In the genomic region with DNA sequence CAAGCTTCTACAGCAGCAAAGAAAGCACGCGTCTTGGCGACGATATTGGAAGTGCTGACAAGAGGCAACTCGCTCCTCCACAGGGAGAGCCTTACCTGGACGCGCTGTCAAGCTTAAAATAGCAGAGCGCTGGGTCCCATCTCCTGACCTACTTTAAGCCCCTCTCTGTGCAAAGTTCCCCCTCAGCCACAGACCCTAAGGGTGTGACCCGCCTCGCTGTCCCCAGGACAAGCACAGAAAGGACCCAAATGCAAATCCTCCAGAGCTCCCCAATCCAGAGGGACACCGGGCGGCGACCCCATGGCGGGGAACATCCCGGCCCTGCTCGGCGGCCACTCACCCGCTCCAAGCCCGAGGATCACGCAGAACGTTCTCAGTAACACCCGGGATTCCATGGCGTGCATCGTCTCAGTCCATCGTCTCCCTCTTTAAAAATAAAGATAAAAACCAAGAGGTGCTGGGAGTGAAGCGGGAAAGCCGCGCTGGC, we compare ENCODE assay signal across 9 mouse cellular contexts. TPM values are rescaled to one million over a fixed set of nuclear protein-coding genes. Genes with fewer than 3 reads are reported as not detected.
A peak's percentile ranks its signal among the peaks of the same experiment; 100 is the strongest.
DNase-seq lines count a peak whose midpoint lies in the region; ATAC-seq and TF ChIP-seq lines count a peak whose summit lies in the region.
"Had no signal": no experiment of that assay in that cellular context is flagged by ENCODE, and none has a peak within 500 bp of the region (broad histone marks: within the 10 kb centered on the region; RNA-seq: fewer than 3 reads in every experiment).

No protein-coding gene starts in this region.

- H3K4me2 ChIP-seq in lung, embryonic 14.5 days: peak overlapping the region; percentile 88
- peak overlapping the region; percentile 100 for H3K4me2 ChIP-seq in embryonic facial prominence, embryonic 12.5 days (replicated peaks)
- peak overlapping the region; percentile 68 for H3K4me2 ChIP-seq in hindbrain, embryonic 16.5 days (ENCODE audit: low read length)
- H3K4me2 ChIP-seq in neural tube, embryonic 13.5 days: peak overlapping the region; percentile 83

- DNase-seq in lung, embryonic 14.5 days: no peak
- DNase-seq in lung, postnatal 36 days: no peak
- DNase-seq in Muller cell, postnatal 12 days (ENCODE audit: inconsistent ontology term): no peak
- DNase-seq in gastrocnemius, adult 18-20 months (ENCODE audit: low spot score): no peak
- DNase-seq in frontal cortex, postnatal 36 days (ENCODE audit: low spot score in 2 of 2): no peak

- TF ChIP-seq CTCF in lung, embryonic 14.5 days (IDR thresholded peaks at IDR 0.05; ENCODE audit: low read depth): no peak

- no peaks in the 10 kb centered on the region for H3K4me1 ChIP-seq in lung, embryonic 14.5 days (ENCODE audit: insufficient read depth)
- peaks cover 11% of the 10 kb centered on the region; the same call in 1 of the 2 replicates for H3K4me1 ChIP-seq in embryonic facial prominence, embryonic 12.5 days
- H3K4me1 ChIP-seq in hindbrain, embryonic 16.5 days (ENCODE audit: control insufficient read depth, insufficient read depth, low read depth, low read length): peaks cover 3% of the 10 kb centered on the region; the same call in 1 of the 2 replicates
- peaks cover 38% of the 10 kb centered on the region for H3K4me1 ChIP-seq in neural tube, embryonic 13.5 days (replicated peaks)
- H3K4me1 ChIP-seq: megakaryocyte, embryonic 14.5 days had no signal

- H3K36me3 ChIP-seq in lung, embryonic 14.5 days (ENCODE audit: insufficient read depth): no peaks in the 10 kb centered on the region
- H3K36me3 ChIP-seq in embryonic facial prominence, embryonic 12.5 days: no peaks in the 10 kb centered on the region
- H3K36me3 ChIP-seq in hindbrain, embryonic 16.5 days (ENCODE audit: control insufficient read depth, insufficient read depth, low read length): no peaks in the 10 kb centered on the region
- H3K36me3 ChIP-seq in neural tube, embryonic 13.5 days: no peaks in the 10 kb centered on the region

- under 1% methylated on average over 28 of the region's 28 CpGs for WGBS in lung, embryonic 14.5 days
- WGBS in embryonic facial prominence, embryonic 12.5 days: 1% methylated on average over 28 of the region's 28 CpGs
- 0% methylated on average over 28 of the region's 28 CpGs for WGBS in hindbrain, embryonic 16.5 days
- WGBS in neural tube, embryonic 13.5 days: 1% methylated on average over 28 of the region's 28 CpGs

- ATAC-seq in lung, embryonic 14.5 days (ENCODE audit: insufficient read depth): peak; percentile 28; the same call in 1 of the 2 replicates
- ATAC-seq in embryonic facial prominence, embryonic 12.5 days (ENCODE audit: insufficient number of reproducible peaks, insufficient read depth, low FRiP score, low TSS enrichment): 0 out of 2 replicates have a peak, but pooled peaks have one; percentile 5
- peak; percentile 20; the same call in 1 of the 2 replicates for ATAC-seq in hindbrain, embryonic 16.5 days
- ATAC-seq in neural tube, embryonic 13.5 days (ENCODE audit: low read depth): peak; percentile 36

- H3K9ac ChIP-seq in lung, embryonic 14.5 days: no peak overlapping the region; the same call in 1 of the 2 replicates
- H3K9ac ChIP-seq in embryonic facial prominence, embryonic 12.5 days: peak overlapping the region; percentile 57
- H3K9ac ChIP-seq in hindbrain, embryonic 16.5 days (ENCODE audit: low read depth, low read length): peak overlapping the region; percentile 86
- H3K9ac ChIP-seq in neural tube, embryonic 13.5 days: peak overlapping the region; percentile 87

- no peaks in the 10 kb centered on the region for H3K9me3 ChIP-seq in lung, embryonic 14.5 days (ENCODE audit: low read depth, low read length)
- no peaks in the 10 kb centered on the region for H3K9me3 ChIP-seq in embryonic facial prominence, embryonic 12.5 days
- H3K9me3 ChIP-seq in hindbrain, embryonic 16.5 days (ENCODE audit: control insufficient read depth, low read length): no peaks in the 10 kb centered on the region
- no peaks in the 10 kb centered on the region for H3K9me3 ChIP-seq in neural tube, embryonic 13.5 days

- no peak overlapping the region for H3K27ac ChIP-seq in lung, embryonic 14.5 days (ENCODE audit: low read depth)
- no peak overlapping the region for H3K27ac ChIP-seq in embryonic facial prominence, embryonic 12.5 days
- H3K27ac ChIP-seq in hindbrain, embryonic 16.5 days (ENCODE audit: low read depth, low read length): peak overlapping the region; percentile 87
- H3K27ac ChIP-seq in neural tube, embryonic 13.5 days (replicated peaks): peak overlapping the region; percentile 93

- H3K27me3 ChIP-seq in lung, embryonic 14.5 days (ENCODE audit: insufficient read depth, low read length): peaks cover 48% of the 10 kb centered on the region
- H3K27me3 ChIP-seq in embryonic facial prominence, embryonic 12.5 days: peaks cover 30% of the 10 kb centered on the region
- no peaks in the 10 kb centered on the region for H3K27me3 ChIP-seq in hindbrain, embryonic 16.5 days (replicated peaks; ENCODE audit: control insufficient read depth, insufficient read depth, low read length)
- no peaks in the 10 kb centered on the region for H3K27me3 ChIP-seq in neural tube, embryonic 13.5 days

- H3K4me3 ChIP-seq in lung, embryonic 14.5 days (ENCODE audit: low read depth, low read length): peak overlapping the region; percentile 48
- H3K4me3 ChIP-seq in embryonic facial prominence, embryonic 12.5 days: peak overlapping the region; percentile 69
- peak overlapping the region; percentile 79 for H3K4me3 ChIP-seq in hindbrain, embryonic 16.5 days (ENCODE audit: low read length)
- H3K4me3 ChIP-seq in neural tube, embryonic 13.5 days: peak overlapping the region; percentile 77
- H3K4me3 ChIP-seq: megakaryocyte, embryonic 14.5 days had no signal

RNA-seq across cellular contexts. Expression of a gene that starts 0.9 kb away (rescaled TPM):
- 1.3 and 1.4 TPM in 2 replicates for polyA plus RNA-seq in lung, embryonic 14.5 days (2014; fragmentation: Nextera tagmentation; extraction: Ambion mirVana)
- polyA plus RNA-seq in embryonic facial prominence, embryonic 12.5 days (2016; fragmentation: Nextera tagmentation; extraction: Ambion mirVana): 23.9 and 25.6 TPM in 2 replicates
- polyA plus RNA-seq in hindbrain, embryonic 16.5 days (2015; fragmentation: Nextera tagmentation; extraction: Ambion mirVana): 178 and 181 TPM in 2 replicates
- polyA plus RNA-seq in neural tube, embryonic 13.5 days (2015; fragmentation: Nextera tagmentation; extraction: Ambion mirVana): 166 and 181 TPM in 2 replicates
- under 1 TPM in 1 of 2 experiments, not detected in 1; 0.33 TPM for total RNA-seq in gastrocnemius, adult 18-20 months (2021)

Comparison
In these comparisons a context has a peak if more than half of its experiments do, and no peak if none do; other contexts are left out.
1. H3K27ac ChIP-seq: peak in hindbrain, embryonic 16.5 days (single experiment) and neural tube, embryonic 13.5 days (single experiment); none in lung, embryonic 14.5 days (single experiment) and embryonic facial prominence, embryonic 12.5 days (single experiment).
2. RNA of a gene that starts 0.9 kb away (polyA plus RNA-seq): 178 to 181 TPM in hindbrain, embryonic 16.5 days, 166 to 181 TPM in neural tube, embryonic 13.5 days and 23.9 to 25.6 TPM in embryonic facial prominence, embryonic 12.5 days; 1.3 to 1.4 TPM in lung, embryonic 14.5 days; every median in the first group is over 10 times any median in the second.
3. Peak in every context shown above with its lines, with median percentiles within 50 percentile points of each other: ATAC-seq, H3K4me2 ChIP-seq and H3K4me3 ChIP-seq.